Mouse (Mus musculus) left cerebral cortex, postnatal 4 days (tissue): ENCODE measurements around the gene Lrtm2. TPM values are rescaled to one million over a fixed set of nuclear protein-coding genes. Genes with fewer than 3 reads are reported as not detected.

ENCODE experiments used
- DNase-seq: peaks from one replicate; pipeline ENCODE4 v3.0.0-alpha.2; 2022
- intact Hi-C: fragments of 180-260 bp; cut with DNase I; formaldehyde crosslinking; loops from one replicate; pipeline ENCODE4 v1.15.1; 2025
- total RNA-seq, 2 experiments: library from RNA; stranded (reverse); gene quantifications; 2 replicates each; pipeline ENCODE4 v1.2.3; 2021

Gene Lrtm2
- total RNA-seq, 2 experiments from 2014 or later = 21.5 to 22.5 TPM

GRCm38 (mm10) chr6:119307867-119308413, 22.6 kb downstream of the Lrtm2 start:
- intact Hi-C loops = no loop called here

GRCm38 (mm10) chr6:119303331-119303730, 27.2 kb downstream of the Lrtm2 start:
- no peak for DNase-seq
- intact Hi-C loops = no loop called here

More at GRCm38 (mm10) chr6:119307867-119308413, 22.6 kb downstream of the Lrtm2 start:
- DNase-seq = no peak

GRCm38 (mm10) chr6:119301310-119301709, 29.3 kb downstream of the Lrtm2 start:
- intact Hi-C loops = no loop called here
- DNase-seq = no peak

GRCm38 (mm10) chr6:119280761-119281160, 49.8 kb downstream of the Lrtm2 start:
- intact Hi-C loops = no loop called here

GRCm38 (mm10) chr6:119276713-119277112, 53.9 kb downstream of the Lrtm2 start:
- intact Hi-C loops = no loop called here
- no peak for DNase-seq

More at GRCm38 (mm10) chr6:119280761-119281160, 49.8 kb downstream of the Lrtm2 start:
- DNase-seq = peak; percentile 72

Other genes starting within 250 kb of the Lrtm2 start
- 10 to 100 TPM; 21.1 to 21.3 TPM for gene Dcp1b, start 155.5 kb downstream of the Lrtm2 start, total RNA-seq
- gene Cacna1c, start 134.3 kb downstream of the Lrtm2 start, total RNA-seq = 10 to 100 TPM; 80.0 to 84.8 TPM
- gene Cacna2d4, start 94.2 kb downstream of the Lrtm2 start, total RNA-seq = under 1 TPM; 0.34 to 0.36 TPM
- 10 to 100 TPM; 39.5 to 40.2 TPM for gene Adipor2, start 86.9 kb upstream of the Lrtm2 start, total RNA-seq
- gene Fbxl14, start 148.9 kb upstream of the Lrtm2 start, total RNA-seq = 10 to 100 TPM; 28.0 to 28.5 TPM
- 1 to 10 TPM; 2.4 to 3.0 TPM for gene Wnt5b, start 213.6 kb upstream of the Lrtm2 start, total RNA-seq